Mouse (Mus musculus): ENCODE results near the gene Map7.

Map7 gene

GRCm38 (mm10) chr10:20148130-20148772, at the start of gene Map7:
Gene Map7 (plus strand): TSS chr10:20148471.
- DNase-seq, result peak; percentile 35

GRCm38 (mm10) chr10:20101456-20101855, 46.8 kb upstream of the Map7 start:
- no peak for DNase-seq

GRCm38 (mm10) chr10:20104271-20104931, 43.9 kb upstream of the Map7 start:
- DNase-seq, result peak; percentile 35

GRCm38 (mm10) chr10:20105575-20105974, 42.7 kb upstream of the Map7 start:
- no peak for DNase-seq

GRCm38 (mm10) chr10:20107031-20107430, 41.2 kb upstream of the Map7 start:
- DNase-seq, result no peak

- DNase-seq, result no peak
Measured at GRCm38 (mm10) chr10:20111508-20111907, 36.8 kb upstream of the Map7 start.

- no peak for DNase-seq
Measured at GRCm38 (mm10) chr10:20112026-20112973, 36.0 kb upstream of the Map7 start.

GRCm38 (mm10) chr10:20119504-20120425, 28.5 kb upstream of the Map7 start:
- DNase-seq, result no peak

GRCm38 (mm10) chr10:20121981-20122380, 26.3 kb upstream of the Map7 start:
- DNase-seq, result no peak

GRCm38 (mm10) chr10:20123401-20123800, 24.9 kb upstream of the Map7 start:
- DNase-seq, result no peak

- DNase-seq, result no peak
Measured at GRCm38 (mm10) chr10:20124576-20124975, 23.7 kb upstream of the Map7 start.

- peak; percentile 65 for DNase-seq
Measured at GRCm38 (mm10) chr10:20125226-20125625, 23.0 kb upstream of the Map7 start.

- DNase-seq, result no peak
Measured at GRCm38 (mm10) chr10:20132933-20133652, 15.2 kb upstream of the Map7 start.

GRCm38 (mm10) chr10:20135350-20136058, 12.8 kb upstream of the Map7 start:
- no peak for DNase-seq

GRCm38 (mm10) chr10:20136505-20136904, 11.8 kb upstream of the Map7 start:
- DNase-seq, result no peak

- no peak for DNase-seq
Measured at GRCm38 (mm10) chr10:20141376-20141775, 6.9 kb upstream of the Map7 start.

GRCm38 (mm10) chr10:20148773-20149120, 476 bp downstream of the Map7 start:
- DNase-seq, result peak; percentile 41

- peak; percentile 57 for DNase-seq
Measured at GRCm38 (mm10) chr10:20149121-20149834, 1.0 kb downstream of the Map7 start.

- no peak for DNase-seq
Measured at GRCm38 (mm10) chr10:20149835-20150355, 1.6 kb downstream of the Map7 start.

GRCm38 (mm10) chr10:20152131-20152530, 3.9 kb downstream of the Map7 start:
- DNase-seq, result no peak
